Mouse (Mus musculus): ENCODE results near the gene Nanog.

The Nanog gene

GRCm38 (mm10) chr6:122762952-122763700, 55.8 kb downstream of the Nanog start:
- no peak for DNase-seq (ENCODE audit: low spot score)

- DNase-seq (ENCODE audit: low spot score), result no peak
These were observed 56.7 kb downstream of the Nanog start for GRCm38 (mm10) chr6:122763844-122764445.

Data from layer of hippocampus, adult 9-10 months (tissue).